Mouse (Mus musculus) myocyte (in vitro differentiated cells): ENCODE results near the gene Cyp4v3. TPM values are rescaled to one million over a fixed set of nuclear protein-coding genes. Genes with fewer than 3 reads are reported as not detected.
A peak's percentile ranks its signal among the peaks of the same experiment; 100 is the strongest.

Source experiments
- H3K27me3 ChIP-seq: one replicate; pipeline ENCODE4 v1.6.1; 2011; ENCODE audit not compliant: control insufficient read depth, insufficient read depth, insufficient read length
- H3K36me3 ChIP-seq: one replicate; pipeline ENCODE4 v1.6.1; 2011; ENCODE audit not compliant: control insufficient read depth, insufficient read depth
- H3K4me2 ChIP-seq: one replicate; pipeline ENCODE4 v1.6.1; 2011; ENCODE audit warnings: low read depth, control low read depth
- H3K4me3 ChIP-seq: one replicate; pipeline ENCODE4 v1.5.1; 2011; ENCODE audit warnings: mild to moderate bottlenecking, control low read depth, moderate library complexity
- H3K79me2 ChIP-seq: one replicate; pipeline ENCODE4 v1.6.1; 2011; ENCODE audit not compliant: control insufficient read depth, insufficient read depth
- H3ac ChIP-seq: one replicate; pipeline ENCODE4 v1.6.1; 2011; ENCODE audit not compliant: control insufficient read depth, insufficient read length
- CEBPB ChIP-seq: IDR thresholded peaks from 2 replicates; pipeline ENCODE4 v1.6.1; 2011; ENCODE audit warnings: mild to moderate bottlenecking, moderate library complexity; ENCODE audit not compliant: poor library complexity, insufficient read depth, severe bottlenecking
- E2F4 ChIP-seq: IDR thresholded peaks from one replicate; pipeline ENCODE4 v1.6.1; 2011; ENCODE audit warnings: mild to moderate bottlenecking, control low read depth, moderate library complexity; ENCODE audit not compliant: insufficient read depth
- MAX ChIP-seq: IDR thresholded peaks from one replicate; pipeline ENCODE4 v1.6.1; 2011; ENCODE audit warnings: low read depth, mild to moderate bottlenecking, control low read depth
- MYOD1 ChIP-seq, 3 experiments: IDR thresholded peaks; one replicate each; pipeline ENCODE4 v1.6.1; 2011; ENCODE audit warnings: control low read depth in 2 of 3, low read depth in 2 of 3, mild to moderate bottlenecking in 2 of 3, moderate library complexity in 1 of 3; ENCODE audit not compliant: insufficient read length in 2 of 3, control insufficient read depth in 1 of 3
- MYOG ChIP-seq, 3 experiments: IDR thresholded peaks; one replicate each; pipeline ENCODE4 v1.6.1; 2011; ENCODE audit warnings: control low read depth in 2 of 3, low read depth in 2 of 3, mild to moderate bottlenecking in 2 of 3; ENCODE audit not compliant: insufficient read length in 2 of 3, control insufficient read depth in 1 of 3, insufficient read depth in 1 of 3
- POLR2A ChIP-seq: IDR thresholded peaks from one replicate; pipeline ENCODE4 v1.6.1; 2011; ENCODE audit warnings: low read depth, mild to moderate bottlenecking, control low read depth, moderate library complexity; ENCODE audit not compliant: insufficient read length
- POLR2AphosphoS2 ChIP-seq: IDR thresholded peaks from one replicate; pipeline ENCODE4 v1.6.1; 2011; ENCODE audit warnings: low read depth, control low read depth; ENCODE audit not compliant: insufficient read length
- REST ChIP-seq: IDR thresholded peaks from one replicate; pipeline ENCODE4 v1.6.1; 2011; ENCODE audit warnings: mild to moderate bottlenecking, control low read depth, moderate library complexity; ENCODE audit not compliant: insufficient read depth, insufficient read length
- SRF ChIP-seq: IDR thresholded peaks from one replicate; pipeline ENCODE4 v1.6.1; 2011; ENCODE audit warnings: low read depth; ENCODE audit not compliant: control insufficient read depth, insufficient read length
- TCF12 ChIP-seq: IDR thresholded peaks from one replicate; pipeline ENCODE4 v1.6.1; 2011; ENCODE audit warnings: mild to moderate bottlenecking, control low read depth; ENCODE audit not compliant: poor library complexity, insufficient read depth, severe bottlenecking
- TCF3 ChIP-seq: IDR thresholded peaks from one replicate; pipeline ENCODE4 v1.6.1; 2011; ENCODE audit warnings: low read depth, control low read depth; ENCODE audit not compliant: insufficient read length
- USF1 ChIP-seq: IDR thresholded peaks from one replicate; pipeline ENCODE4 v1.6.1; 2011; ENCODE audit warnings: low read depth, mild to moderate bottlenecking, control low read depth, moderate library complexity
- polyA plus RNA-seq: library from polyadenylated mRNA; unstranded; fragments of >200 nt; fragmentation: generic; extraction: Trizol; gene quantifications from one replicate; pipeline ENCODE4 v1.2.1, GENCODE M21; 2012; ENCODE audit warnings: missing spikeins

Cyp4v3 gene
- 0.02 TPM for polyA plus RNA-seq

DNA sequence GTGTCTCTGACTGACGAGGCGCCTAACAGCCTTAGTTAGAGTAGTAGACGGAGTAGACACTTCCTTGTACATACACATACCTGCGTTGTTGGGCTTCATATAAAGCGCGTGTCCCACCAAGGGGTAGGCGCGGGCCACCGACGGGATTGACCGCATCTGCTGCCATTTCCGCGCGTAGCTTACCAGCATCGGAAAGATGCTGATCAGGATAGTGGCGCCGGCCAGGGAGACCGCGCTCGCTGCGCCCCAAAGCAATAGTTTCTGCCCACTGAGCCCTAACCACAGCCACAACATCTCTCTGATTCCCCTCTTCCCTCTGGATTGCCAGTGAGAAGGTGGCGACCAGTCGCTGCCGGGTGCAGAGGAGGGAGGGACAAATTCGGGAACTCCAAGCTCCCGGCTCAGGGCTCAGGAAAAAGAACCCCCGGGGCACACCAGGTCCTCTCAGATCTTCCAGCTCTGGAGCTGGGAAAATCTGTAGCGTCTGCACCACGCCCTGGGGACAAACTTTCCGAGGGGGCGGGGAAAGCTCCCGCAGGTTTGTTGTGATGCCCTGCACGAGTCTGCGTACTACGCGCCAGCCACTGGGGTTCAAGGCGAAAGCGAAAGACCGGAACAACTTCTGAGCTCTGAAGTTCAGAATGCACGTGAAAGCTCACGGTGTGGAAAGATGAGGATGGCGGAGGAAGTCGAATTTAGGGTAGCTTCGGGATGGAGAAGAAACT lies at the start of gene Cyp4v3:
Gene Cyp4v3 (minus strand): TSS at position 532 of the 725 bp plus-strand sequence.
- H3K4me3 ChIP-seq, result no peak within 1 kb of the TSS
- TF ChIP-seq POLR2A (no peak), POLR2AphosphoS2 (no peak), REST (no peak), TCF3 (no peak), MAX (no peak)

DNA sequence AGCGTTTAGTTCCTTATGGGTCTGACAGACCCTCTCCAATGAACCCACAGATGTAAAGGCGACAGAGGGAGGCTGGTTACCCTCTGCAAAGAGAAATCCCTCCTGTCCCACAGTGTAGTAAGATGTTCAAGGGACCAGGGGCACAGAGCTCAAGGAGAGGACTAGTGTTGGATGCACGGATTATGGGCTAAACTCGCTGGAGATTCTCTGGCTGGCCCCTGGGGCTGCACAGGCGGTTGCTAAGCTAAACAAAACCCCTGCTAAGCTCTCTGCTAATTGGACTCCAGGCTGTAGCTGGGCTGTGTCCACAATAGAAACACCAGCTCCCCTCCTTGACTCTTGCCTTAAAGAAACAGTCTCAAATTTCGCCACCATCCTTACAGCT lies 48.9 kb upstream of the Cyp4v3 start, which contains the start of gene Fam149a:
Gene Fam149a (minus strand): TSS at position 329 of the 385 bp plus-strand sequence.
- H3ac ChIP-seq, result no peak within 1 kb of the TSS
- no peaks in the 10 kb centered on the region for H3K36me3 ChIP-seq
- peaks cover 15% of the 10 kb centered on the region for H3K27me3 ChIP-seq
- no peak for TF ChIP-seq MAX
- no peak for TF ChIP-seq TCF12
- TF ChIP-seq POLR2AphosphoS2, result no peak
- TF ChIP-seq REST, result no peak
- no peak for TF ChIP-seq E2F4
- no peak for TF ChIP-seq MYOG (IDR thresholded peaks at IDR 0.05; ENCODE audit: control insufficient read depth in 1 of 3, insufficient read depth in 1 of 3, insufficient read length in 2 of 3, low read depth in 2 of 3)
- no peak for TF ChIP-seq MYOD1 (IDR thresholded peaks at IDR 0.05; ENCODE audit: control insufficient read depth in 1 of 3, insufficient read length in 2 of 3, low read depth in 2 of 3)
- TF ChIP-seq POLR2A, result no peak
- no peak for TF ChIP-seq SRF
- TF ChIP-seq CEBPB, result no peak
- TF ChIP-seq USF1, result no peak
- H3K4me3 ChIP-seq, result no peak within 1 kb of the TSS
- H3K4me2 ChIP-seq, result no peak within 1 kb of the TSS
- H3K79me2 ChIP-seq, result no peaks in the 10 kb centered on the region

More for the DNA sequence above, at the start of gene Cyp4v3:
- Histone ChIP-seq H3K36me3 (no peaks in the 10 kb centered on the region), H3K4me2 (peak within 1 kb of the TSS; percentile 45), H3K79me2 (no peaks in the 10 kb centered on the region), H3K27me3 (peaks cover 5% of the 10 kb centered on the region), H3ac (no peak within 1 kb of the TSS)

GRCm38 (mm10) chr8:45381075-45381962 lies 48.3 kb upstream of the Cyp4v3 start:
- H3K27me3 ChIP-seq, result peaks cover 15% of the 10 kb centered on the region

GRCm38 (mm10) chr8:45380598-45380997 lies 47.6 kb upstream of the Cyp4v3 start:
- Histone ChIP-seq H3K4me2 (no peak overlapping the region), H3ac (no peak overlapping the region), H3K27me3 (peaks cover 15% of the 10 kb centered on the region), H3K4me3 (no peak overlapping the region), H3K79me2 (no peaks in the 10 kb centered on the region), H3K36me3 (no peaks in the 10 kb centered on the region)
- TF ChIP-seq POLR2AphosphoS2, result no peak
- no peak for TF ChIP-seq POLR2A
- no peak for TF ChIP-seq E2F4
- no peak for TF ChIP-seq CEBPB
- no peak for TF ChIP-seq TCF12
- TF ChIP-seq MYOD1 (IDR thresholded peaks at IDR 0.05; ENCODE audit: control insufficient read depth in 1 of 3, insufficient read length in 2 of 3, low read depth in 2 of 3), result no peak
- TF ChIP-seq MAX, result no peak
- TF ChIP-seq SRF, result no peak
- TF ChIP-seq USF1, result no peak
- no peak for TF ChIP-seq MYOG (IDR thresholded peaks at IDR 0.05; ENCODE audit: control insufficient read depth in 1 of 3, insufficient read depth in 1 of 3, insufficient read length in 2 of 3, low read depth in 2 of 3)
- no peak for TF ChIP-seq REST
- TF ChIP-seq TCF3, result no peak

More at GRCm38 (mm10) chr8:45381075-45381962, 48.3 kb upstream of the Cyp4v3 start:
- no peak overlapping the region for H3K4me2 ChIP-seq
- no peaks in the 10 kb centered on the region for H3K79me2 ChIP-seq
- no peak for TF ChIP-seq TCF3
- TF ChIP-seq CEBPB, result no peak
- no peak for TF ChIP-seq TCF12
- TF ChIP-seq MAX, result no peak
- no peak for TF ChIP-seq MYOG (IDR thresholded peaks at IDR 0.05; ENCODE audit: control insufficient read depth in 1 of 3, insufficient read depth in 1 of 3, insufficient read length in 2 of 3, low read depth in 2 of 3)
- no peak for TF ChIP-seq MYOD1 (IDR thresholded peaks at IDR 0.05; ENCODE audit: control insufficient read depth in 1 of 3, insufficient read length in 2 of 3, low read depth in 2 of 3)
- TF ChIP-seq E2F4, result no peak
- no peak for TF ChIP-seq REST
- no peak for TF ChIP-seq POLR2AphosphoS2
- TF ChIP-seq SRF, result no peak
- TF ChIP-seq USF1, result no peak
- no peak for TF ChIP-seq POLR2A
- no peaks in the 10 kb centered on the region for H3K36me3 ChIP-seq
- H3K4me3 ChIP-seq, result no peak overlapping the region
- no peak overlapping the region for H3ac ChIP-seq
